12 mouse cellular contexts compared by ENCODE assay signal in genomic region chr2:11722564-11722963, GRCm38 (mm10).
"Had no signal": no experiment of that assay in that cellular context is flagged by ENCODE, and none has a peak within 500 bp of the region (broad histone marks: within the 10 kb centered on the region; RNA-seq: fewer than 3 reads in every experiment).

No protein-coding gene starts in this region.

- DNase-seq: retina, postnatal 1 day; right cerebral cortex, adult 18-20 months; right cerebral cortex, postnatal 14 days; right cerebral cortex, postnatal 25 days; right cerebral cortex, postnatal 4 days; spleen, adult 18-20 months; thymus, adult 18-20 months; thymus, adult 2 months; thymus, postnatal 14 days; thymus, postnatal 25 days; thymus, postnatal 36 days; thymus, postnatal 4 days had no signal
